Mouse (Mus musculus) heart, embryonic 15.5 days (tissue): Measurements from ENCODE around the gene Hsd17b14. TPM values are rescaled to one million over a fixed set of nuclear protein-coding genes. Genes with fewer than 3 reads are reported as not detected.
A peak's percentile ranks its signal among the peaks of the same experiment; 100 is the strongest.

Experiments used
- ATAC-seq: fragments of 200-750 bp; cut with Nextera tagmentation; replicated peaks from 2 replicates; pipeline ENCODE4 v1.8.0; 2017; ENCODE audit warnings: low read depth, moderate TSS enrichment; ENCODE audit not compliant: insufficient number of reproducible peaks, insufficient read depth, low FRiP score
- H3K27ac ChIP-seq: fragments of 300-500 bp; sonication (generic); 2 replicates; pipeline ENCODE4 v1.5.1; 2015; ENCODE audit warnings: mild to moderate bottlenecking, inconsistent platforms
- H3K27me3 ChIP-seq: fragments of 300-500 bp; sonication (generic); 2 replicates; pipeline ENCODE4 v1.6.1; 2015; ENCODE audit warnings: inconsistent platforms
- H3K36me3 ChIP-seq: fragments of 300-500 bp; sonication (generic); 2 replicates; pipeline ENCODE4 v1.6.1; 2015; ENCODE audit warnings: mild to moderate bottlenecking, inconsistent platforms
- H3K4me1 ChIP-seq: fragments of 300-500 bp; sonication (generic); replicated peaks from 2 replicates; pipeline ENCODE4 v1.6.1; 2015; ENCODE audit warnings: inconsistent platforms
- H3K4me2 ChIP-seq: fragments of 300-500 bp; sonication (generic); 2 replicates; pipeline ENCODE4 v1.6.1; 2015; ENCODE audit warnings: inconsistent platforms, mild to moderate bottlenecking, moderate library complexity
- H3K4me3 ChIP-seq: fragments of 300-500 bp; sonication (generic); 2 replicates; pipeline ENCODE4 v1.5.1; 2015; ENCODE audit warnings: mild to moderate bottlenecking, inconsistent platforms
- H3K9ac ChIP-seq: fragments of 300-500 bp; sonication (generic); 2 replicates; pipeline ENCODE4 v1.6.1; 2015; ENCODE audit warnings: mild to moderate bottlenecking, inconsistent platforms
- H3K9me3 ChIP-seq: fragments of 300-500 bp; sonication (generic); replicated peaks from 2 replicates; pipeline ENCODE4 v1.6.1; 2016; ENCODE audit warnings: inconsistent platforms
- WGBS: fragments of 180-500 bp; shearing (Covaris S2); methylation state at CpG from one replicate; pipeline ENCODE4 v1.1.7; 2015; ENCODE audit warnings: mixed read lengths; 5-methylcytosine and 5-hydroxymethylcytosine counted together
- polyA plus RNA-seq: library from polyadenylated mRNA; unstranded; fragments of >200 nt; fragmentation: Nextera tagmentation; extraction: Ambion mirVana; gene quantifications from 2 replicates; pipeline ENCODE4 v1.2.1, GENCODE M21; 2015

Hsd17b14 gene
- polyA plus RNA-seq, 1 experiment from 2014 or later, result 0.24 TPM

- WGBS, result 39% methylated on average over 2 of the region's 2 CpGs
- Histone ChIP-seq H3K9me3 (no peaks in the 10 kb centered on the region), H3K4me3 (no peak overlapping the region), H3K27me3 (no peaks in the 10 kb centered on the region), H3K4me1 (peaks cover 17% of the 10 kb centered on the region), H3K36me3 (no peaks in the 10 kb centered on the region), H3K4me2 (peak overlapping the region; percentile 23; the same call in 1 of the 2 replicates), H3K27ac (peak overlapping the region; percentile 51), H3K9ac (no peak overlapping the region)
- no peak for ATAC-seq
Observed at GRCm38 (mm10) chr7:45530643-45531042, 24.1 kb upstream of the Hsd17b14 start.

- 75% methylated on average over 1 of the region's 1 CpGs for WGBS
- H3K4me2 ChIP-seq, result no peak overlapping the region
- H3K9ac ChIP-seq, result no peak overlapping the region
Observed at GRCm38 (mm10) chr7:45535676-45536075, 19.0 kb upstream of the Hsd17b14 start.

GRCm38 (mm10) chr7:45537602-45538001 is 17.1 kb upstream of the Hsd17b14 start:
- H3K27ac ChIP-seq, result no peak overlapping the region
- no peak for ATAC-seq
- H3K4me2 ChIP-seq, result peak overlapping the region; percentile 90
- peaks cover 8% of the 10 kb centered on the region for H3K4me1 ChIP-seq
- no peaks in the 10 kb centered on the region for H3K9me3 ChIP-seq
- no peaks in the 10 kb centered on the region for H3K36me3 ChIP-seq
- 85% methylated on average over 10 of the region's 10 CpGs for WGBS
- peak overlapping the region; percentile 58 for H3K4me3 ChIP-seq
- H3K27me3 ChIP-seq, result no peaks in the 10 kb centered on the region
- H3K9ac ChIP-seq, result 0 out of 2 replicates have a peak overlapping the region, but pooled peaks have one; percentile 56

More at GRCm38 (mm10) chr7:45535676-45536075, 19.0 kb upstream of the Hsd17b14 start:
- Histone ChIP-seq H3K36me3 (no peaks in the 10 kb centered on the region), H3K27ac (no peak overlapping the region), H3K4me1 (peaks cover 9% of the 10 kb centered on the region), H3K27me3 (no peaks in the 10 kb centered on the region), H3K9me3 (no peaks in the 10 kb centered on the region), H3K4me3 (no peak overlapping the region)
- ATAC-seq, result no peak

GRCm38 (mm10) chr7:45538163-45539041 is 16.3 kb upstream of the Hsd17b14 start:
- 5% methylated on average over 29 of the region's 29 CpGs for WGBS
- peak overlapping the region; percentile 58 for H3K4me3 ChIP-seq
- peak overlapping the region; percentile 90 for H3K4me2 ChIP-seq
- H3K27me3 ChIP-seq, result no peaks in the 10 kb centered on the region
- peaks cover 8% of the 10 kb centered on the region for H3K4me1 ChIP-seq
- no peaks in the 10 kb centered on the region for H3K9me3 ChIP-seq
- no peak overlapping the region for H3K27ac ChIP-seq
- no peaks in the 10 kb centered on the region for H3K36me3 ChIP-seq
- peak overlapping the region; percentile 56 for H3K9ac ChIP-seq
- peak; percentile 59 for ATAC-seq

- Histone ChIP-seq H3K27me3 (no peaks in the 10 kb centered on the region), H3K27ac (no peak overlapping the region), H3K9me3 (no peaks in the 10 kb centered on the region), H3K9ac (no peak overlapping the region), H3K4me2 (no peak overlapping the region), H3K36me3 (no peaks in the 10 kb centered on the region), H3K4me1 (peaks cover 8% of the 10 kb centered on the region), H3K4me3 (no peak overlapping the region)
- 76% methylated on average over 3 of the region's 3 CpGs for WGBS
- no peak for ATAC-seq
Observed at GRCm38 (mm10) chr7:45539095-45539494, 15.6 kb upstream of the Hsd17b14 start.

GRCm38 (mm10) chr7:45540213-45540612 is 14.5 kb upstream of the Hsd17b14 start:
- no peaks in the 10 kb centered on the region for H3K36me3 ChIP-seq
- ATAC-seq, result no peak
- 66% methylated on average over 2 of the region's 2 CpGs for WGBS
- no peak overlapping the region for H3K27ac ChIP-seq
- H3K4me3 ChIP-seq, result no peak overlapping the region
- H3K4me2 ChIP-seq, result no peak overlapping the region
- no peak overlapping the region for H3K9ac ChIP-seq
- H3K9me3 ChIP-seq, result no peaks in the 10 kb centered on the region
- peaks cover 8% of the 10 kb centered on the region for H3K4me1 ChIP-seq
- H3K27me3 ChIP-seq, result no peaks in the 10 kb centered on the region

GRCm38 (mm10) chr7:45544525-45544924 is 10.2 kb upstream of the Hsd17b14 start:
- H3K4me2 ChIP-seq, result no peak overlapping the region
- no peak for ATAC-seq
- H3K9me3 ChIP-seq, result no peaks in the 10 kb centered on the region
- H3K4me1 ChIP-seq, result no peaks in the 10 kb centered on the region
- no peak overlapping the region for H3K9ac ChIP-seq
- 91% methylated on average over 1 of the region's 1 CpGs for WGBS
- H3K27ac ChIP-seq, result no peak overlapping the region
- H3K27me3 ChIP-seq, result no peaks in the 10 kb centered on the region
- no peak overlapping the region for H3K4me3 ChIP-seq
- no peaks in the 10 kb centered on the region for H3K36me3 ChIP-seq

GRCm38 (mm10) chr7:45549641-45550436 is 4.9 kb upstream of the Hsd17b14 start:
- no peak overlapping the region for H3K9ac ChIP-seq
- H3K4me1 ChIP-seq, result no peaks in the 10 kb centered on the region
- no peak overlapping the region for H3K4me3 ChIP-seq
- H3K27ac ChIP-seq, result no peak overlapping the region
- H3K27me3 ChIP-seq, result no peaks in the 10 kb centered on the region
- H3K4me2 ChIP-seq, result no peak overlapping the region
- H3K36me3 ChIP-seq, result no peaks in the 10 kb centered on the region
- 88% methylated on average over 16 of the region's 16 CpGs for WGBS
- no peaks in the 10 kb centered on the region for H3K9me3 ChIP-seq
- ATAC-seq, result no peak

GRCm38 (mm10) chr7:45550821-45551511 is 3.7 kb upstream of the Hsd17b14 start:
- no peaks in the 10 kb centered on the region for H3K4me1 ChIP-seq
- H3K4me2 ChIP-seq, result no peak overlapping the region
- no peak overlapping the region for H3K9ac ChIP-seq
- no peaks in the 10 kb centered on the region for H3K27me3 ChIP-seq
- H3K36me3 ChIP-seq, result no peaks in the 10 kb centered on the region
- no peaks in the 10 kb centered on the region for H3K9me3 ChIP-seq
- 70% methylated on average over 11 of the region's 11 CpGs for WGBS
- no peak for ATAC-seq
- H3K4me3 ChIP-seq, result no peak overlapping the region
- no peak overlapping the region for H3K27ac ChIP-seq

GRCm38 (mm10) chr7:45551512-45551883 is 3.2 kb upstream of the Hsd17b14 start:
- Histone ChIP-seq H3K4me1 (no peaks in the 10 kb centered on the region), H3K4me3 (no peak overlapping the region), H3K27me3 (no peaks in the 10 kb centered on the region), H3K4me2 (no peak overlapping the region), H3K27ac (no peak overlapping the region), H3K9me3 (no peaks in the 10 kb centered on the region), H3K9ac (no peak overlapping the region), H3K36me3 (no peaks in the 10 kb centered on the region)
- 83% methylated on average over 8 of the region's 8 CpGs for WGBS
- no peak for ATAC-seq

GRCm38 (mm10) chr7:45553519-45553918 is 1.2 kb upstream of the Hsd17b14 start:
- H3K27ac ChIP-seq, result no peak overlapping the region
- no peak overlapping the region for H3K4me3 ChIP-seq
- no peaks in the 10 kb centered on the region for H3K36me3 ChIP-seq
- WGBS, result 55% methylated on average over 8 of the region's 8 CpGs
- H3K9me3 ChIP-seq, result no peaks in the 10 kb centered on the region
- H3K27me3 ChIP-seq, result no peaks in the 10 kb centered on the region
- no peak overlapping the region for H3K9ac ChIP-seq
- no peak for ATAC-seq
- no peaks in the 10 kb centered on the region for H3K4me1 ChIP-seq
- no peak overlapping the region for H3K4me2 ChIP-seq
